Mouse (Mus musculus): Measurements from ENCODE around the gene Slc23a3. TPM values are rescaled to one million over a fixed set of nuclear protein-coding genes. Genes with fewer than 3 reads are reported as not detected.
A peak's percentile ranks its signal among the peaks of the same experiment; 100 is the strongest.

The Slc23a3 gene
- polyA plus RNA-seq, 1 experiment from 2014 or later: not detected

DNA sequence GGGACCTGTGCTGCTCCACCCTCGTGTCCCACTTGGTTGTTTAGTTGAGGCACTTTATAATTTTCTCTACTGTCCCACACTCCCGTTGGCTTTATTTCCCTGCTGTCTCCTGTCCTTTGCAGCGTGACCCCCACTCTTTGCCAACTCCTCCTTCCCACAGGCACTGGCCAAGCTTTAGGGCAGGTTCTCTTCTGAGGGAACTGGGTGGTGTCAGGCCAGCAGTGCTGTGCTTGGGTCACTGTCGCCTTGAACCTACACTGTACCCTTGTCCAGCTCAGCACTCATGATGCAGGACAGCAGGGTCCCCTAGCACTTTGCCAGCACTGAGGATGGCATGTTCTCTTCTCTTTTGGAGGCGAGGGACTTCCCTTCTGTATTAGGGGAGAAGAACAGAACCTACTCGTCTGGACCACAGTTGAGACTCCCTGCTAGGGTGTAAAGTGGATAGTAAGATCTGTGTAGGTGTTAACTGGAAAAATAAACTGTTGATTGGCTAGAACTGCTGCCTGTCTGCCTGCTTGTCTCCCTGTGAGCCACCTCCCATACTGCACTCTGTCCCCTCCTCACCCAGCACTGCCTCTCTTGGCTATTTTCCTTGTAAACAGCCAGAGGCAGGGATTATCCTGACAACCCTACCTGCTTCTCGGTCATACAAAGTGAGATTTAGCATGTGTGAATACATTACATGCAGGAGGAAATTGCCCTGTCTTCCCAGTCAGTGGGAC lies 13.9 kb upstream of the Slc23a3 start:
- Histone ChIP-seq H3K27ac (no peak overlapping the region), H3K36me3 (ENCODE audit: inconsistent target) (peaks cover 45% of the 10 kb centered on the region), H3K4me3 (ENCODE audit: inconsistent target) (no peak overlapping the region), H3K79me2 (ENCODE audit: inconsistent target) (peaks cover 20% of the 10 kb centered on the region)
- 92% methylated on average over 7 of the region's 7 CpGs for WGBS (ENCODE audit: missing documents)

DNA sequence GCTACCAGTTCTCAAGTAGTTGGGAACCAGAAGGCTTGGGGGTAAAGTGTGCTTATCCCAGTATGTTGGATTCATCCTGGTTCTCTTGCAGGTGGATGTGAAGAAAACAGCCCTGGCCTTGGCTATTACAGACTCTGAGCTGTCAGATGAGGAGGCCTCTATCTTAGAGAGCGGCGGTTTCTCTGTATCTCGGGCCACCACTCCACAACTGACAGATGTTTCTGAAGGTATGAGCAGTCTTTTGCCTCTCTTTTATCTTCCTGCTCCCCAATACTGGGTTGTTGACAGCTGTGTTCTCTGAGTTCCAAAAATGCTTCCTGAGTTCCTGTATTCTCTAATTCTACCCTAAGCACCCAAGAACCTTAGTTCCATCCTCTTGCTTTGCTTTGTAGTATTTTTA lies 11.9 kb upstream of the Slc23a3 start:
- H3K36me3 ChIP-seq (ENCODE audit: inconsistent target): peaks cover 45% of the 10 kb centered on the region
- H3K27ac ChIP-seq: no peak overlapping the region
- WGBS (ENCODE audit: missing documents): 97% methylated on average over 3 of the region's 3 CpGs
- H3K79me2 ChIP-seq (ENCODE audit: inconsistent target): peaks cover 27% of the 10 kb centered on the region
- H3K4me3 ChIP-seq (ENCODE audit: inconsistent target): no peak overlapping the region

DNA sequence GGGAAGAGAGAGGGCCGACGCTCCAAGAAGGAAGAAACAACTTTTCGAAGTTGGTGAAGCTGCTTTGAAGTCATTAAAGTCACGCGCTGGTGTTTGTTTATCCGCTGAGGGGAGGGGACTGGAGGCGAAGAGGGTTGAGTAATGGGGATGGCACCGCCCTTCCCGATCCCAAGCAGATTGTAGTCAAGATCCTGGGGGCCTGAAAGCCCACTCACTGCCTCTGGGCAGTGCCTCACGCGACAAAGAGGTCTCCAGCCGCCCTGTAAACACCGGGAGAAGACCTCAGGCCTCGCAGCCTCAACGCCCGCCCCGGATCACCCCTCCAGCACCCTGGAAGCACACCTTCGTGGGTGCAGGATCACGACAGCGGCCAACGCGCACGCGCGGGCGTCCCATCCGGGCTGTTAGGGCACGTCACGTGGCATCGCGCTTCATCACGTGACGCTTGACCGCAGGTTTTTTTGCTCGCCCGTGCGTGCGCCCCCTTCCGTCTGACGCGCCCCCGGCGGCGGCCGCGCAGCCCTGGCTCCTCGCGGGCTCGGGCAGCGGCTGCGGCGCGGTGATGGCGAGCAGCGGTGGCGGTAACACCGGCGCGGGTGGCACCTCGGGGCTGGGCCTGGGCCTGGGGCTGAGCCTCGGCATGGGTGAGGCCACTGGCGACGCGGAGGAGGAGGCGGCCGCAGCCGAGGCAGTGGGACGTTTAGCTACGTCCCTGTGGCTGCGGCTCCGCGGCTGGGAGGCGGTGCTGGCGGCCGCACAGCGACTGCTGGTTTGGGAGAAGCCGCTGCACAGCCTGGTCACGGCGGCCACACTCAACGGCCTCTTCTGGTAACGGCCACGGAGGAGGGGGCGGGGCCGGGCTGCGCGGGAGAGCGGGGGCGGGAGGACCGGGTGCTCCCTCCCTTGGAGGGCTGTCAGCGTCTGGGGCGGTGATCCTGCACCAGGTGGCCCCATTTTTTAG lies 8.9 kb upstream of the Slc23a3 start, which contains the start of the genes Cnppd1 and Retreg2:
Gene Cnppd1, minus strand, starts transcription at position 411 of the 961 bp plus-strand sequence.
Gene Retreg2, plus strand, starts transcription at position 478 of the 961 bp plus-strand sequence.
- H3K4me3 ChIP-seq (ENCODE audit: inconsistent target): peak within 1 kb of the TSS; percentile 94
- H3K27ac ChIP-seq: peak within 1 kb of the TSS; percentile 97
- peaks cover 54% of the 10 kb centered on the region for H3K36me3 ChIP-seq (ENCODE audit: inconsistent target)
- H3K79me2 ChIP-seq (ENCODE audit: inconsistent target): peaks cover 48% of the 10 kb centered on the region
- WGBS (ENCODE audit: missing documents): 1% methylated on average over 91 of the region's 91 CpGs

DNA sequence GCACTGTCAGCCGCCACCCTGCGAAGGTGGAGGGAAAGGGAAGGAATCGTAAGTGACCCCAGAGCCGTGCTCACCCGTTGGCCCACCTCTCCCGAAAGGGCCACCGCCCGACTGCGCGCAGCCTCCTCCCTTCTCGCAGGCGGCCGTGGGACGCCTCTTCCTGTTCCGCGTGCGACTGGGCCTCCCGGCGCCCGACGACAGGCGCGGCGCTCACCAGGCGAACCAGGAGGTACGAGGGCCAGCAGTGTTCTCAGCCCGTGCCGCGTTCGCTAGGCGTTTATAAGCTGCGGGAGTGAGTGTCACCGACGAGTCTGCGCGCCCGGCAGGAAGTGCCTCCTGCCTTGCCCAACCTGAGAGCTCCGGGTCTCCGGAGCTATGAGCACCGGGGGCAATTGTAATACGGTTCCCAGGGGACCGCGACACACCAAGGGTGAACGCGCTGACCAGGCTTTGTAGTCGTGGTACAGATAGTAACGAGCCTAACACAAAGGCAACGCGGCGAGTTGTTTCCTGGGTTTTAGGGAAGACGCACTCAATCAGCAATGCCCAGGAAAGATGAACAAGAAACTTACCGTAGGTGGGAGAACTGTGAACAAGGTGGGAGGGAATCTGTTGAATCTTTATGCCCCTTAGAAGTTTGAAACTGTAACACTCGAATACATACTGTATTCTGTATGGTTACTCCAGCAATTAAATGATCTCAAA lies 7.9 kb upstream of the Slc23a3 start:
- peak overlapping the region; percentile 94 for H3K4me3 ChIP-seq (ENCODE audit: inconsistent target)
- under 1% methylated on average over 47 of the region's 53 CpGs for WGBS (ENCODE audit: missing documents)
- peak overlapping the region; percentile 97 for H3K27ac ChIP-seq
- peaks cover 53% of the 10 kb centered on the region for H3K36me3 ChIP-seq (ENCODE audit: inconsistent target)
- H3K79me2 ChIP-seq (ENCODE audit: inconsistent target): peaks cover 48% of the 10 kb centered on the region

DNA sequence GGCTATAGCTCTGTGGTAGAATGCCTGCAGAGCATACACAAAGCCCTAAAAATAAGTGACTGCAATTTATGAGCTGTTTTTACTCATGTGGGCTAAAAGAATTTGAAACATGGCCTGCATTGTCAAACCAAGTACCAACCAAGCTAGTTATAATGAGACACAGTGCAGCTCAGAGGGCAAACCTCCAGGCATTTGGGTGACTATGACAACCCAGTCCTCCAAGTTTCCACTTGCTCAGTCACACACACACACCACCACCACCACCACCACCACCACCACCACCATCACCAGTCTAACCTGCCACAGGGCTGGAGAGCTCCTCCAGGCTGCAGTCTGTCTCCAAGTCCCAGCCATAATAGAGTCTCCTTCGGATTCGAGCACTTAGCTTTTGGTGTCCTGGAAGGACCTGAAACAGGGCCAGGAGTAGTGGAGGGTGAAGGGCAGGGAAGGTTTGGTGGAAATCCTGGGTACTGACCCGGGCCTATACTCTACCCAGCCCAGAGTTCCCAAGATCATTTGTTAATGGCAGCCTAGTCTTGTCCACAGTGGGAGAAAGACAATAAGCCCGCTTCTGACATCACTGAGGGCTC lies 7.0 kb upstream of the Slc23a3 start:
- H3K79me2 ChIP-seq (ENCODE audit: inconsistent target): peaks cover 48% of the 10 kb centered on the region
- H3K36me3 ChIP-seq (ENCODE audit: inconsistent target): peaks cover 53% of the 10 kb centered on the region
- peak overlapping the region; percentile 97 for H3K27ac ChIP-seq
- 35% methylated on average over 4 of the region's 4 CpGs for WGBS (ENCODE audit: missing documents)
- H3K4me3 ChIP-seq (ENCODE audit: inconsistent target): peak overlapping the region; percentile 94

DNA sequence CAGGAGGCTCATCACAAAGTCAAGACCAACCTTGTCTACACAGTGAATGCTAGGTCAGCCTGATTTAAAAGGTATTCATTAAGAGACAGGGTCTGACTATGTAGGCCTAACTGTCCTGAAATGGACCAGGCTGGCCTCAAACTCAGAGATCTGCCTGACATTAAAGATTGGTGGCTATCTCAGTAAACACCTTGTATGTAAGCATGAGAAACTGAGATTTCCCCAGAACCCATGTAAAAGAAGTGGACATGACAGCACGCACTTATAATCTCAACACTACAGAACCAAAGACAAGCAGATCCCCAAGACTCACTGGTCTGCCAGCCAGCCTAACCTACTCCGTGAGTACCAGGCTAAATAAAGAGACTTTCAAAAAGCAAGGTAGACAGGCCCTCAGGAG lies 4.8 kb upstream of the Slc23a3 start:
- no peak overlapping the region for H3K4me3 ChIP-seq (ENCODE audit: inconsistent target)
- peaks cover 32% of the 10 kb centered on the region for H3K79me2 ChIP-seq (ENCODE audit: inconsistent target)
- H3K27ac ChIP-seq: no peak overlapping the region
- H3K36me3 ChIP-seq (ENCODE audit: inconsistent target): peaks cover 41% of the 10 kb centered on the region
- WGBS (ENCODE audit: missing documents): 94% methylated on average over 2 of the region's 2 CpGs

DNA sequence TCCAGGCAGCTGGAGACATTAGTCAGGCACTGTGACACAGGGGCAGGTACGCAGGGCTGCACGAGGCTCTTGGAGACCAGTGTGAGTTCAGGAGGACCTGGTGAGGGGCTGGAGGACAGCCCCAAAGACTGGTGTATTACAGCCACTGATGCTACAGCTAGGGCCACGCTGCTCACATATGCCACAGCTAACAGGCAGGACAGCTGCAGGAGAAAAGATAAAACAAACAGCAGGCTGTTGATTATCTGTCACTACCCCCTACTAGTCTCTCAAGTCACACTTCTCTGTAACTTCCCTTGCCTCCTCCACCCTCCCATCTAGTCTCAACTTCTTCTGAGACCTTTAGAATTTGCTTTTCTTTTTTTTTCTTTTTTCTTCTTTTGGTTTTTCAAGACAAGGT lies 3.0 kb upstream of the Slc23a3 start:
- H3K79me2 ChIP-seq (ENCODE audit: inconsistent target): peaks cover 28% of the 10 kb centered on the region
- H3K36me3 ChIP-seq (ENCODE audit: inconsistent target): peaks cover 41% of the 10 kb centered on the region
- 93% methylated on average over 3 of the region's 3 CpGs for WGBS (ENCODE audit: missing documents)
- H3K4me3 ChIP-seq (ENCODE audit: inconsistent target): no peak overlapping the region
- H3K27ac ChIP-seq: no peak overlapping the region

DNA sequence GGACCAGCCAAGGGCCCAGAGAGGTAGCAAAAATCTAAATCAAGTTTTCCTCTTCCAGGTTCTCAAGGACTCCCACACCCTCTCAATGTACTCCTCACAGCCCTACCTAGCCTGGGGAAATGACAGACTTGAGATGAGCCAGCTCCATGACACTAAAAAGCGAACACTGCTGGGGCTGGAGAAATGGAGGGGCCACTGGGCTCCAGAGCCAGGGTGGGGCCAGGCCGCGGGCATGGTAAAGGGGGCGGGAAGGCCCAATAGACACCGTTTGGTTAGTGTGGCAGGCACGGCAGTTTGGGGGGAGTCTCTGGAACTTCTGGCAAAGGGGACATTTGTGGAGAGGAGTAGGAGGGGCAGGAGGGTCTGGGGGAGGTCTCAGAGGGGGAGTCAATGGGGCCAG lies 2.6 kb upstream of the Slc23a3 start:
- Histone ChIP-seq H3K79me2 (ENCODE audit: inconsistent target) (peaks cover 28% of the 10 kb centered on the region), H3K27ac (no peak overlapping the region), H3K4me3 (ENCODE audit: inconsistent target) (no peak overlapping the region), H3K36me3 (ENCODE audit: inconsistent target) (peaks cover 41% of the 10 kb centered on the region)
- 87% methylated on average over 6 of the region's 6 CpGs for WGBS (ENCODE audit: missing documents)

DNA sequence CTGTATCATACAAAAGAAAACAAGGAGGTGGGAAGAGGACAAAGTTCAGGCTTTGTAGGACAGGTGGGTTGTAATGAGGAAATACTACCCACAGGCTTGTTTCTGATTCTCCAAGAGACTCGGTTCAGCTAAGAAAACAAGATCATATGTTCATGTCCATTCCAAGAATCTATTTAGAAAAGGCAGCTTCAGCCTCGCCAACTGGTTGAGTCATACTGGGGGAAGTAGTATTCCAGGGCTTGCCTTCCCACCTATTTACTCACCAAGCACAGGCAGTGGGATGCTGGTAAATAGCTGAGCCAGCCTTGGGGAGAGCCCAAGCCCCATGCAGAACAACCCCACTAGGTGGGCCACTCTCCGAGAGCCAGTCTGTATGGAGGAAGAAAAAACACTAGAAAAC lies 5.0 kb downstream of the Slc23a3 start:
- Histone ChIP-seq H3K79me2 (ENCODE audit: inconsistent target) (no peaks in the 10 kb centered on the region), H3K27ac (no peak overlapping the region), H3K4me3 (ENCODE audit: inconsistent target) (no peak overlapping the region), H3K36me3 (ENCODE audit: inconsistent target) (no peaks in the 10 kb centered on the region)
- 88% methylated on average over 3 of the region's 3 CpGs for WGBS (ENCODE audit: missing documents)

DNA sequence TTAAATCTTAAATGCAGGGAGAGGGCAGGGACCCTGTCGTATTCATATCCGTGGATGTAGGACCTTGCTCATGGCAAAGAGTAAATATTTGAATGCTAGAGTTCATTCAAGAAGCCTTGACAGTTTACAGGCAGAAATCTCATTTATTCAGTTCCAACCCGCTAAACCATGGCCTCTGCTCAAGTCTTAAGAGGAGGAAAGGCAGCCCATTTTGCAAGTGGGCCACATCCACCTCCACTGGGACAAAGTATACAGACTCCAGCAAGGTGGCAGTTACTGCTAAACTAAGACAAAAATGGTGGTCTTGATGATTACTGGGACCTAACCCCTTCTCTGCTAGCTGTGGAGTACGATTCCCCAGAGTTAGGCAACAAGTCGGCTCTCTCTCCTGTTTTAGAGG lies 8.3 kb downstream of the Slc23a3 start:
- Histone ChIP-seq H3K36me3 (ENCODE audit: inconsistent target) (no peaks in the 10 kb centered on the region), H3K79me2 (ENCODE audit: inconsistent target) (no peaks in the 10 kb centered on the region), H3K27ac (peak overlapping the region; percentile 80), H3K4me3 (ENCODE audit: inconsistent target) (peak overlapping the region; percentile 38)
- 38% methylated on average over 5 of the region's 5 CpGs for WGBS (ENCODE audit: missing documents)

DNA sequence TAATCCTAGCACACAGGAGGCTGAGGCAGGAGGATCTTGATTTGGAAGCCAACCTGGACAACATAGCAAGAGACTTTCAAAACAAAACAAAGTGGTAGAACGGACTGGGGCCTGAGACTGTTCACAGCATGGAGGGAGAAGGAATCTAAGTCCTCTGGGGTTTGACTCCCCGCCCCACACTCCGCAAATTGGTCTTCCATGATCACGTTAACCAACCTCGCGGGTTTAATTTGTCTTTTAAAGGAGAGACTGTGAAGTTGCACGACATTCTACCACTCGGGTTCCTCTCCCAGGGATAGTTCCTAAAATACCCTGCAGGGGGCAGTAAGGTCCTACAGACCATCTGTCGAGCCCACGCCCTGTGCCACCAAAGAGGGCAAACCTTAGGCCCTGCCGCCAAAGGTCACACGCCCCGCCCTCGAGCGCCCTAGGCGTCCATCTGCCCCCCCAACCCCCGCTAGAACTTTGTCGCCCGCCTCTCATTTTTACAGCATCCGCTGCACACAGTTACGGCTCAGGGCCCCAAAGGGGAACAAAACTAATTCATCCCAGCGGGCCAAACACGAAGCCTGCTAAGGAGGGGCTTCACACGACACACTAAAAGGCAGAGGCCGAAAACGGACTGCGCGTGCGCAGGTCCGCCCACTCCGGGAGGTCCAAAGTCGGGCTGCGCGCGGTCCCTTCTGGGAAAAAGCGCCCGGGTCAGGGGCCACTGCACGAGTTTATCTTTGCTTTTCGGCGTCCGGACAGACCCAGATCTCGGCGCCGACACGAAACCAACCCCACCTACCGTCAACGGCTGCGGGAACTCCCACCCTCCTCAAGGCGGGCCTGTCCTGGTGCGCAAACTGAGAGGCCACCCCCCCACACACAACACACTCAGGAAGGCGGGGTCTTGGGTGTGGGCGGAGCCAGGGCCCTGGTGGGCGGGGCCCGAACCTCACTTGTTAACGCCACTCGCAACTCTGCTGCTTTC lies 9.1 kb downstream of the Slc23a3 start, which contains the start of gene Nhej1:
Gene Nhej1, minus strand, starts transcription at position 855 of the 976 bp plus-strand sequence.
- peak within 1 kb of the TSS; percentile 38 for H3K4me3 ChIP-seq (ENCODE audit: inconsistent target)
- no peaks in the 10 kb centered on the region for H3K36me3 ChIP-seq (ENCODE audit: inconsistent target)
- H3K27ac ChIP-seq: peak within 1 kb of the TSS; percentile 80
- H3K79me2 ChIP-seq (ENCODE audit: inconsistent target): no peaks in the 10 kb centered on the region
- WGBS (ENCODE audit: missing documents): 2% methylated on average over 55 of the region's 56 CpGs

DNA sequence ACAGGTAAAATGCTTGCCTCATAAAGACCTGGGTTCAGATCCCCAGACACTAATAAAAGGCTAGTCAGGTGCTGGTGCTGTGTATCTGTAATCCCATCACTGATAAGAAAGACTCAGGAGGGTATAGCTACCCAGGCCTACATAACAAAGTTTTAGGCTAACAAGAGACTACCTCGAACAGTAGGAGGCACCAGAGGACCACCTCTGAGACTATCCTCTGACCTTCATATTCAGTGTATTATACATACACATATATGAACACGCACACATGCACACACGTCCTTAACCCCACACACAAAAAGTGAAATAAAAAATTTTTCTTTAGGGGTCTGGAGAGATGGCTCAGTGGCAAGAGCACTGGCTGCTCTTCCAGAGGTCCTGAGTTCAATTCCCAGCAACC lies 11.5 kb downstream of the Slc23a3 start:
- Histone ChIP-seq H3K36me3 (ENCODE audit: inconsistent target) (no peaks in the 10 kb centered on the region), H3K27ac (no peak overlapping the region), H3K79me2 (ENCODE audit: inconsistent target) (no peaks in the 10 kb centered on the region), H3K4me3 (ENCODE audit: inconsistent target) (no peak overlapping the region)
- 87% methylated on average over 3 of the region's 3 CpGs for WGBS (ENCODE audit: missing documents)
